Mouse (Mus musculus) kidney, postnatal 0 days (tissue): ENCODE measurements around the gene Usp47. TPM values are rescaled to one million over a fixed set of nuclear protein-coding genes. Genes with fewer than 3 reads are reported as not detected.

Source experiments
- ATAC-seq: fragments of 200-750 bp; cut with Nextera tagmentation; replicated peaks from 2 replicates; pipeline ENCODE4 v1.8.0; 2017; ENCODE audit warnings: low read depth, moderate number of reproducible peaks, moderate TSS enrichment, moderate library complexity; ENCODE audit not compliant: low FRiP score
- DNase-seq: peaks from one replicate; pipeline ENCODE4 v3.0.0-alpha.2; 2016; ENCODE audit warnings: low spot score
- H3K27ac ChIP-seq: fragments of 300-500 bp; sonication (generic); 2 replicates; pipeline ENCODE4 v1.5.1; 2014; ENCODE audit warnings: mild to moderate bottlenecking
- H3K27me3 ChIP-seq: fragments of 300-500 bp; sonication (generic); 2 replicates; pipeline ENCODE4 v1.6.1; 2014; ENCODE audit warnings: low read length, mixed read lengths; ENCODE audit not compliant: insufficient read depth
- H3K36me3 ChIP-seq: fragments of 300-500 bp; sonication (generic); 2 replicates; pipeline ENCODE4 v1.6.1; 2014; ENCODE audit warnings: low read length, mixed read lengths; ENCODE audit not compliant: insufficient read depth
- H3K4me1 ChIP-seq: fragments of 300-500 bp; sonication (generic); replicated peaks from 2 replicates; pipeline ENCODE4 v1.6.1; 2014; ENCODE audit warnings: antibody characterized with exemption, low read length, mixed read lengths; ENCODE audit not compliant: insufficient read depth
- H3K4me2 ChIP-seq: fragments of 300-500 bp; sonication (generic); 2 replicates; pipeline ENCODE4 v1.6.1; 2014; ENCODE audit warnings: mild to moderate bottlenecking, low read length, moderate library complexity, mixed read lengths
- H3K4me3 ChIP-seq: fragments of 300-500 bp; sonication (generic); replicated peaks from 2 replicates; pipeline ENCODE4 v1.5.1; 2014; ENCODE audit warnings: low read depth, low read length
- H3K9ac ChIP-seq: fragments of 300-500 bp; sonication (generic); 2 replicates; pipeline ENCODE4 v1.6.1; 2014; ENCODE audit warnings: low read depth, low read length
- H3K9me3 ChIP-seq: fragments of 300-500 bp; sonication (generic); replicated peaks from 2 replicates; pipeline ENCODE4 v1.6.1; 2016; ENCODE audit warnings: low read length, inconsistent platforms, mixed read lengths
- CTCF ChIP-seq: IDR thresholded peaks from 2 replicates; pipeline ENCODE4 v1.5.1; 2016; ENCODE audit warnings: antibody characterized with exemption, low read depth, mild to moderate bottlenecking, moderate library complexity
- WGBS: fragments of 180-500 bp; shearing (Covaris S2); extraction: QIAGEN DNeasy Blood & Tissue Kit; methylation state at CpG from one replicate; pipeline ENCODE4 v1.1.7; 2014; 5-methylcytosine and 5-hydroxymethylcytosine counted together
- polyA plus RNA-seq: library from polyadenylated mRNA; unstranded; fragments of >200 nt; fragmentation: Nextera tagmentation; extraction: Ambion mirVana; gene quantifications from 2 replicates; pipeline ENCODE4 v1.2.1, GENCODE M21; 2015

Gene Usp47
- 37.3 and 42.1 TPM in 2 replicates for polyA plus RNA-seq

DNA sequence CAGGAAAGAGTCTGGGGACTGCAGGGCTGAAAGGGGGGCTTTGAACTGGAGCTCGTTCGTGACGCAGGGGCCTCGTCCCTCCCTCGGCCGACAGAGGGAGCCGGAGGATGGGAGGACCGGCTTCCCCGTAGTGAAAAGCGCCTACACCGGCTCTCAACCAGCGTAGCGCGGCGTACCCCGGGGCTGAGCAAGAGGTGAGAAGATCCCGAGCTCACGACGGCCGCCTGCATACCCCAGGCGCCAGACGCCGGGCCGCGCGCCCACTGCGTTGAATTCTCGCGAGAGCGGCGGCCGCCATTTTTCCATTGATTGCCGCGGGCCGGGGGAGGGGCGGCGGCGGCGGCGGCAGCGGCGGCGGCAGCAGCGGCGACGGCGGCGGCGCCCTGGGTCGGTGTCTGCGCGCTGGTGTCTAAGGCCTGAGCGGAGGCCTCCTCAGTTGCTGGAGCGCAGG is at the start of gene Usp47:
TSS of gene Usp47 (plus strand) at position 355 of the 451 bp plus-strand sequence.
- ATAC-seq = peak; percentile 93
- Histone ChIP-seq H3K4me1 (peaks cover 22% of the 10 kb centered on the region), H3K4me2 (peak within 1 kb of the TSS; percentile 82), H3K9ac (peak within 1 kb of the TSS; percentile 95), H3K27ac (peak within 1 kb of the TSS; percentile 95), H3K36me3 (no peaks in the 10 kb centered on the region), H3K4me3 (peak within 1 kb of the TSS; percentile 85), H3K27me3 (no peaks in the 10 kb centered on the region), H3K9me3 (no peaks in the 10 kb centered on the region)
- peak; percentile 69 for TF ChIP-seq CTCF
- DNase-seq = peak; percentile 90
- 0% methylated on average over 54 of the region's 54 CpGs for WGBS

DNA sequence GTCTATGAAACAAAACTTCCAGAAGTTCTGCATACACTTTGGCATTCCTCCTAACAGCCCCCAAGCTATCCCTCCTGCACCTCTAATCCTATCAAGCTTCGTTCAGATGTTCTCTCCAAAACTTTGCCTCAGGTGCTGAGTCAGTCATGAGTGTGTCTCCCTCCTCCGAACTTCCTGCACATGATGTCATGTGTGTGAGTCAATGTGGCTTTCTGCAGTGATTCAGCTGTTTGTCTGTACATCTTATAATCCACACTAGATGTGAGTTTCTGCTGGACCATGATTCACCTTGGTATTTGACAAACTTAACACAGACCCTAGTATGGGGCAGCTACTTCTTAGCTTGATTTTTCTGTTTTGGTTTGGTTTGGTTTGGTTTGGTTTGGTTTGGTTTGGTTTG is 46.9 kb upstream of the Usp47 start:
- no peak overlapping the region for H3K9ac ChIP-seq
- H3K4me3 ChIP-seq = no peak overlapping the region
- H3K36me3 ChIP-seq = no peaks in the 10 kb centered on the region
- no peak overlapping the region for H3K4me2 ChIP-seq
- ATAC-seq = no peak
- no peak for TF ChIP-seq CTCF
- no peak overlapping the region for H3K27ac ChIP-seq
- H3K9me3 ChIP-seq = no peaks in the 10 kb centered on the region
- no peaks in the 10 kb centered on the region for H3K27me3 ChIP-seq
- no peak for DNase-seq
- no peaks in the 10 kb centered on the region for H3K4me1 ChIP-seq
- WGBS = 55% methylated on average over 2 of the region's 2 CpGs

DNA sequence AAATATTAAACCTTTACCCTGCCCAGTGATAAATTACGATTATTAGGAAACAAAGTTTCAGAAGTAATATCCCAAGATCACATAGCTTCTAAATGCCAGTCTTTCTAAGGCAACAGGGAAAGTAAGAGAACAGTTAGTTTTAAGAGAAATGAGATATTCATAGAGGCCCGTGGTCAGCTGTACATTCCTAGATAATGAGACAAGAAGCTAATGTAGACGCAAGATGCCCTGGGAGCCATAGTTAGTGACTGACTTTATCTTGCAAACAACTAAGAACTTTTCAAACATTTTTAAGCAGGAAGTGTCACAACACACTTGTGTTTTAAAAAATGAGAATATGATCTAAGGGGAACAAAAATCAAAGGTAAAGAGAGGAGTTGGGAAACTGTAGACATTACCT is 45.4 kb upstream of the Usp47 start:
- H3K36me3 ChIP-seq = no peaks in the 10 kb centered on the region
- H3K4me2 ChIP-seq = no peak overlapping the region
- ATAC-seq (no peak), DNase-seq (no peak)
- no peak overlapping the region for H3K4me3 ChIP-seq
- H3K4me1 ChIP-seq = no peaks in the 10 kb centered on the region
- H3K9ac ChIP-seq = no peak overlapping the region
- TF ChIP-seq CTCF = no peak
- no peaks in the 10 kb centered on the region for H3K27me3 ChIP-seq
- H3K27ac ChIP-seq = no peak overlapping the region
- 82% methylated on average over 3 of the region's 3 CpGs for WGBS
- no peaks in the 10 kb centered on the region for H3K9me3 ChIP-seq

DNA sequence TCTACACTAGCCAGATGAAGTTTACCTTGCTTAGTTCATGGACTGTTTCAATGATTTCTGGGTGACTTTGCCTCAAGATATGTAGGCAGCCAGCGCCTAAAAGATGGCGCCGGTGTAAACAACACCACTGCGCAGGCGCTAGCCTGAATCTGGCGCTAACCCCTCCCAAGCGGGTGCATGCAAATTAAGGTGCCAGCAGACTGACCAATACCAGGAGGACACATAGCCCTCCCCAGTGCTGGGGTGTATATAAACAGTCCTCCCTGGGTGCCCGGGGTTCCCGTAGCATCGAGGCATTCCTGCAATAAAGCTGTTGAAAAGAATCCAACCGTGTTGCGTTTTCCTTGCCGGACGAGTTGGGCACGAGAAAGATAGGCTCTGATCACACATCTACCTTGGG is 41.0 kb upstream of the Usp47 start:
- DNase-seq (no peak), ATAC-seq (no peak)
- no peaks in the 10 kb centered on the region for H3K27me3 ChIP-seq
- no peaks in the 10 kb centered on the region for H3K4me1 ChIP-seq
- H3K4me3 ChIP-seq = no peak overlapping the region
- no peak overlapping the region for H3K9ac ChIP-seq
- no peak overlapping the region for H3K4me2 ChIP-seq
- 93% methylated on average over 15 of the region's 15 CpGs for WGBS
- no peak for TF ChIP-seq CTCF
- H3K9me3 ChIP-seq = no peaks in the 10 kb centered on the region
- H3K36me3 ChIP-seq = no peaks in the 10 kb centered on the region
- no peak overlapping the region for H3K27ac ChIP-seq

DNA sequence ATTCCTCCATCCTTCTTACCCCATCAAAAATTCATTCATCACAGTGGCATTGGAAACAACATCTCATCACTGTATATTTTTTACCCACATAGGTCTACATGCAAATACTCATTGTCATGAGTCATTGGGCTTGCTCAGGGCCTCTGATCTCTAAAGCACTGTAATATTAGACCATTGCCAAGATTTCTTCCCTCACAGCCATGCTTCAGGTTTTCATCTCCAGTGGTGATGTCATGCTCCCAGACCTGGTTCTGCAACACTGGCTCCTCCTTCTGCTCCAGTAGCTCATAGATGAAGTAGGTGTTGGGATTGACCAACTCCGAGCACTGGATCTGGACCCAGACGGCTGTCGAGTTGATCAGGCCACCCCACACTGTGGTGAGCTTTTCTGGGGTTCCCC is 38.8 kb upstream of the Usp47 start:
- Histone ChIP-seq H3K9me3 (no peaks in the 10 kb centered on the region), H3K36me3 (no peaks in the 10 kb centered on the region), H3K4me3 (no peak overlapping the region), H3K9ac (no peak overlapping the region), H3K4me2 (no peak overlapping the region), H3K27ac (no peak overlapping the region), H3K27me3 (no peaks in the 10 kb centered on the region), H3K4me1 (no peaks in the 10 kb centered on the region)
- ATAC-seq (no peak), DNase-seq (no peak)
- 92% methylated on average over 3 of the region's 3 CpGs for WGBS
- TF ChIP-seq CTCF = no peak

DNA sequence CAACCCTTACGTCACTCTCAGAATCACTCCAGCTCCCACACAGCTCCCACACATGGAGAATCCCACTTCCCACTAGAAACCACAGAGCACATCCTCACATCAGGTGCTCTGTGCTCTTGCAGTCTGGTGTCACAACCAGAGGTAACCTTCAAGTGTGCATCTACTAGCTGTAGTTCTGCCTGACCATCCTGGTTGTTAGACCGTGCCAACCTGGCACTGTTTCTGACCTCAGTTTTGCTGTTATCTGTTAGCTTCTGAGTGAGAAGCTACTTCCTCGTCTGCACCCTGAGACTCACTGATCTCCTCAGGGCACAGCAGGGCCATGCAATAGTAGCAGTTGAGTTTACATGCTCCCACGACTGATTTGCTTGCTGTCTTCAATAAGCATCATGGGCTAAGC is 38.0 kb upstream of the Usp47 start:
- no peak for DNase-seq

DNA sequence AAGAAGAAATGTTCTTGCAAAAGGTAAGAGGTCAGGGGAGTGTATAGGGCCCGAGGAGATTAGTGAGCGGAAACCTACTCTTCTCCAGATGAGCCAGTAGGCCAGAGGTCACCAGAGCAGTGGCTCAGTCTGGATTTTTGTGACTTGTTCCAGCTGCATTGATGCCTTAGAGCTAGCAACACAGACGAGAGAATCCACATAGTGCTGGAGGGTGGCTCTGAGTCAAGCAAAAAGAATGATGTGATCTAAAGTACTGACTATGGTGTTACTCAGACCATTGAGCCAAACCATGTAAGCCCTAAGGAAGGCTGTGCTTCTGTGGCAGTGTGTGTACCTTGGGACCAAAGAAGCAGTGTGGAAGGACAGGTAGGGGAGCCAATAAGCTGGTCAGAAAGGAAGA is 36.4 kb upstream of the Usp47 start:
- no peak for DNase-seq
- ATAC-seq = no peak
- Histone ChIP-seq H3K9ac (no peak overlapping the region), H3K9me3 (no peaks in the 10 kb centered on the region), H3K4me1 (no peaks in the 10 kb centered on the region), H3K27me3 (no peaks in the 10 kb centered on the region), H3K36me3 (no peaks in the 10 kb centered on the region), H3K27ac (no peak overlapping the region), H3K4me3 (no peak overlapping the region), H3K4me2 (no peak overlapping the region)
- 73% methylated on average over 3 of the region's 3 CpGs for WGBS
- TF ChIP-seq CTCF = no peak

More for the DNA sequence above, 38.0 kb upstream of the Usp47 start:
- no peak overlapping the region for H3K4me2 ChIP-seq
- no peaks in the 10 kb centered on the region for H3K4me1 ChIP-seq
- no peak for TF ChIP-seq CTCF
- no peak for ATAC-seq
- H3K4me3 ChIP-seq = no peak overlapping the region
- no peak overlapping the region for H3K27ac ChIP-seq
- 73% methylated on average over 4 of the region's 4 CpGs for WGBS
- H3K27me3 ChIP-seq = no peaks in the 10 kb centered on the region
- H3K9me3 ChIP-seq = no peaks in the 10 kb centered on the region
- H3K9ac ChIP-seq = no peak overlapping the region
- no peaks in the 10 kb centered on the region for H3K36me3 ChIP-seq
